Mouse (Mus musculus) layer of hippocampus, postnatal 36 days (tissue): ENCODE measurements at regions not wholly inside any gene's neighbourhood (a gene's known extent, or its start where the extent isn't known, plus 50 kb on each side); places are given as distances from the start of the nearest gene placed in this dataset.

Source experiments
- DNase-seq, 2 experiments: peaks; one replicate each; pipeline ENCODE4 v3.0.0; 2022

DNA sequence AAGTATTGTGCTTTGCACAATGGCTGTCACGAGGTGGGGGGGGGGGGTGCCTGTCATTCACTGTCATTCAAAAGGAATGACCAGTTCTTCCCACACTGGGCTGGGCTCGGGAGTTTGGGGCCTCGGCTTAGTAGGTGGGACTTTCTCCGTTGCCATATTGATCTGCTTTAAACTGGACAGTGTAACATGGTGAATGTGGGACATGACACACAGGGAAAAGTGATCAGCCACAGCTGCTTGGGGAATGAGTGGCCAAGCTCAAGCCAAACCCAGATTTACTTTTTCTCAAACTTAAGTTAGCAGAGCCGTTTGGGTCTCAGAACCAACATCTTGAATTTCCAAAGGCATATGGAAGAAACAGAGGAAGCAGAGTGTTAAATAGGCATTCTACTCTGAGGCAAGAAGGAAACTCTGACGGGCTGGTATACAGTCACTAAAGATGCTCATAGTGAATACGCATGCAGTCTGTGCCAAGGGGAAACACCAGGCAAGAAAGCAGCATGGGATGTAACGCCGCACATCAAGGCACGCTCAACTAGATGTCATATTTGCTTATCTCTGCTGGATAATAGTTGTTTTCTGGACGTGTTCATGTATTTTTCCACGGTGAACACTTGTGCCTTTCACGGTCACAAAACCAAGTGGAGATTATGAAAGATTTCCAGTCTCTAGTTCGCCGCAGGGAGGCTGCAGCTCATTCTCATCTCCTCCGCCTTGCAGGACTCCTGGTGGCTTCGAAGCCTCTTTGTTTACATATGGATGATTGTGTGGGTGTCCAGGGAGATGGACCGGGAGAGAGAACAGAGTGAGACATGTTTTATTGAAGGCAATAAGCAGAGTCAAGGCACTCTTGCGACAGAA is 72.3 kb upstream of the 1700024P04Rik start:
- no peak for DNase-seq

DNA sequence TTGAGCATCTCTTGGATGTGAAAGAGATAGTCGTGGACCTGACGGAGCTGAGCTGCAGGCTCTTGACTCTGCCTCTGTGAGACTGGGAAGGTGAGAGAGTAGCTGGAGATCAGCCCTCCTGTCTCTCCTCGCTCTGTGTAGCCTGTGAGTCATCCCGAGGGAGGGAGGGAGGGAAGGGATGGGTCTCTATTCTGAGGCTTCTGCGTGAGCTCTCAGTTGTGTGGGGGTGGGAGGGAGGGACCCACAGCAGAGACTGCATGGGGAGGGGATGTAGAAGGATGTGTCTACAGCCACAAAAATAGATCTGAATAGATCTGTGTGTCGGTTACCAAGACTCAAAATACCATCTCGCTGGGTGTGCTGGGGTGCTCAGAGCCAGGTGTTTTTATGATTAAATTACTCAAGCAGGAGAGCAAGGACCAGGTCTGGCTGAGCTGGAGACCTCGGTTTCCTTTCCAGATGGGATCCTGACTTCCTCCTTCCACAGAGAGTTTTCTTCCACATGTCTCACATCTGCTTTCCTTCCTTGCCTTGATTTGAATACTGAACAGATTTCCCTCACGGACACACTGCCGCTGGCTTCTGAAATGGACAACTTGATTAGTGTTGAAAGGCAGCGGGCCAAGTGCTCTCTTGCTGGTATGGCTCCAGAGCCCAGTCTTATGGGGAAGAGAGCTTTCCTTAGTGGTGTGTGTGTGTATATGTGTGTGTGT is 71.4 kb upstream of the 1700024P04Rik start:
- no peak for DNase-seq

DNA sequence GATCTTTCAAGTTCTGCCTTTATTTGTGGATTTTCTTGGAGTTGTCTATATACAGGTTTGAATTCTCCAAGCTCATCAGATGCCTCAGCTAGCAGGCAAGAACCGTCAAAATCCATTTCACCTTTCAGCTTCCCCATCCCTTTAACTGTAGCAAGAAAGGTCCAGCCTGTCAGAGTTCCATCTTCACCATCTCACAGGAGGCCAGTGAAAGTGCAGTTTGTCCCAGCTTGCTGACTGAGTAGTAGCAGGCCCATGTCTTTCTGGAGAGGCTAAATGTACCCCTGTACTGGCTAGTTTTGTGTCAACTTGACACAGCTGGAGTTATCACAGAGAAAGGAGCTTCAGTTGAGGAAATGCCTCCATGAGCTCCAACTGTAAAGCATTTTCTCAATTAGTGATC is 67.7 kb upstream of the 1700024P04Rik start:
- no peak for DNase-seq

DNA sequence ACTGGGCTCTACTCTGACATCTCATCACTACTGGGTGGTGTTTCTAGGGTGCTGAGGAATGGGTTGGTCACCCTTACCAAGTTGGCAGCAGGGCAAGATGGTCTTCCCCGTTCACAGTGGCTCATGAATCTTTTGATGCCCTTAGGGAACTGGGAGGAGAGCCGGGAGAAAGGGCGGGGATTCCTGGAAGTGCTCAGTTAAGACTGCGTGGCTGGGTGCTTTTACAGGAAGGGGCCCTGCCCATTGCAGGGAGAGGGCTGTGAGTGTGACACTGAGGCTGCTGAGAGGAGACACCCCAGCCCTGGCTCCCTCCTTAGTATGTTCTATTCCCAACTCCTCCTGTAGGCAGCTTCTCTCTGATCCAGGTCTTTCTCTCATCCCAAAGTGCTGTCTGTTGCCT is 65.3 kb upstream of the 1700024P04Rik start:
- no peak for DNase-seq

DNA sequence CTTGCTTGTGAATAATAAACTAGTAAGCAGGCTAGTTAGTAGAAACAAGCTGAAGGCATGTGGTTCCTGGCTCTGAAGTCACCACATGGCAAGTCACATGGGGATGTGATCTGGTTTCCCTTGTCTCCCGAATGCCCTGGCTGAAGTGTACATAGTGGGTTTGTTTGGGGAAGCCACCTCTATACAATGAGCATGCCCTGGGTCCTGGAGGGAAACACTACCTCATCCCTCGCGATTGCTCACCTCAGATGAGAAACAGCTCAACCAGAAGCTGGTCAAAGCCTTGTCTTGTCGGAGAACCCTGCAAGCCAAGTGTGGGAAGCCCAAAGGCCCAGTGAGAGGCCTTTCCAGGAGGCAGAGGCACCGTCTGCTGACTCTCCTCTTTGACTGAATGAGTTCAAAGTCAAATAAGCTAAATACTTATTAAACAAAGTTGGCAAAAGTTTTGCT is 64.3 kb upstream of the 1700024P04Rik start:
- no peak for DNase-seq

DNA sequence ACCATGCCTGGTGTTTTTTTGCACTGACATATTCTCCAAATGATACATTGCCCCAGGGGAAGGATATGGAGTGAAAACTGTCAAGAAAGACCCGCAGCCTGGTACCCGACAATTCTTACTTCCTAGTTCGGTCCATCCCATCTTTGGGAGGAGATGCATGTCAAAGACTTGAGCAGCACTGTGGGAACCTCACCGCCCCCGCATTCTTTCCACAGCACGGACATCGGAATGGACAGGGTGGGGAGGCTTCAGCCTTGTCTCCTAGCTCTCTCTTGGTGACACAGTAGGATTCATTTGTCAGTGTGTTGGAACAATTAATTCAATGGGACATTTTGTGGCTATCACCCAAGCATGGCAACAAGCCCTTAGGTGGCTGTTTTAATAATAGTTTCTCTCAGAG is 62.9 kb upstream of the 1700024P04Rik start:
- no peak for DNase-seq

DNA sequence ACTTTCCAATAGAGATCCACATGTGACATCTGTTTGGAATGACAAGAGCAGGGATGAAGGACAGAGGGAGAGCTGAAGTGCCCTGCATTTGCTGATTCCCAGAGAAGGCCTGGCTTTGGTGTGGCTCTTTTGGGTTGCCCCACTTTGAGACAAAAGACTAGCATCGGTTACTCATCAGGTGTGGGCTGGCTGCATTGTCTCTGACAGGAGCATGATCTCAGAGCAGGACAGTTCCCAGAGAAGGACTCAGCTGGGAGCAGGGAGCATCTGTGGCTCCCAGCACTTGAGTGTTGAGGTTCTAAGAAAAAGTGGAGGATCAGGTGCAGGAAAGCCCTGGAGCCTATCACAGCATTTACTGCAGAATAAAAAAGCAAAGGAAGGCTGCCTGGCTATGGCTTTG is 62.4 kb upstream of the 1700024P04Rik start:
- no peak for DNase-seq

DNA sequence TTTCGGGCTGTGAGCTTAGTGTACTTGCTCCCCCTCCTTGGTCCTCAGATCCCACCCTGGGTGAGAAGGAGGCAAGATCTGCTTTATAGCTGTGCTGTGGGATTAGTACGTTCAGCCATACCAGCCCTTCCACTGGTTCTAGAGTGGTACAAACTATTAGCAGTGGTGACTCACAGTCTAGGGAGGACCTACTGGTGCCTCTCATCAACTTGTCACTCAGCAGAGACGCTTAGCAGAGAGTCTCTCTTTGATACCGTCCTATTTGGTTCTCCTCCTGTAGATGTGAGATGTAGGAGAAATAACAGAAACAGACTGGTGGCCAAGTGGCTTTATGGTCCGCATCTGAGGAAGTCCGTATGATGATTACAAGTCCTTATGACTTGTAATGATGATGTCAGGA is 57.7 kb upstream of the 1700024P04Rik start:
- no peak for DNase-seq

DNA sequence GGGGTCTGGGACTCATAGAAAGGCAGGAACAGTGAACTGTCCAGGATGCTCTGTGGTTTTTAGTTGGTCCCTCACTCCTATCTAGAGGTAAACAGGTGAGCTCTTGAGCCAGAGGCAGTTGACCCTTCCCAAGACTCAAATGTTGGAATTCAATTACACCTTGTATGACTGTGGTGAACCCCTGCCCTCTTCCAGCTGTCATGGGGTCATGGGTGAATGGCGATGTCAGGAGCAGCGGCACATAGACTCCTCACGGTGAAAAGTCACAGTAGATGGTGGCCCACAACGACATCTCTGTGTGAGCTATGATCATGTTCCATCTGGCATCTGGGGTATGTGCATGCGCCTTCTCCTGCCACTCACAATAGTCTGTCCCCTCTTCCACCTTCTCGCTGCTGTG is 56.9 kb upstream of the 1700024P04Rik start:
- DNase-seq, result no peak

DNA sequence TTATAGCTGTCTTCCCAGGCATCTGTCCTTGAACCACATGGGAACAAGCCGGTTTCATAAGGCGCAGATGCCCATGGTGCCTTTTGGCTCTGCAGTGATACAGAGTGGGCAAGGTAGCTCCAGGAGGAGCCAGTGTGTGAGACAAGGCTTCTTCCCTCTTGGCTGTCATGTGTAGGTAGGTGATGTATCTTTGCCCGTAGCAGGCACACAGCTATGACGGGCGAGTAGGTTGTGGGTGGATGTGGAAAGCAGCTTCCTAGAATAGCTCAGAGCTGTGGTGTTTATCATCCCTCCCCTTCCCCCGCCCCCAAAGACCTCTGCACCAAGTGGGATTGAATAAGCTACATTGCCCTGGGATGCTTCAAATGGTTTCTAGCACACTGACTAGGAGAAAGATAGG is 56.5 kb upstream of the 1700024P04Rik start:
- DNase-seq, result no peak

DNA sequence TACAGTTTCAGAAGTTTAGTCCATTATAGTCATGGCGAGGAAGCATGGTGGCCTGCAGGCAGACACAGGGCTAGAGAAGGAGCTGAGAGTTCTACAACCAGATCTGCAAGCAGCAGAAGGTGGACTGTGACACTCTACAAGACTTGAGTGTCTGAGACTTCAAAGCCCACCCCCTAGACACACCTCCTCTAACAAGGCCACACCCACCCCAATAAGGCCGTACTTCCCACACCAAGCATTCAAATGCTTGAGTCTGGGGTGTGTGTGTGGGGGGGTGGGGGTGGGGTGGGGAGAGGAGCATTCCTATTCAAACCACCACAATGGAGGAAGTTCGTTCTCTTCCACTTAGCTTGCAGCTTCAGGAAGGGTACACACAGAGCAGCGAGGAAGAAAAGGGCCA is 55.8 kb upstream of the 1700024P04Rik start:
- DNase-seq, result no peak

DNA sequence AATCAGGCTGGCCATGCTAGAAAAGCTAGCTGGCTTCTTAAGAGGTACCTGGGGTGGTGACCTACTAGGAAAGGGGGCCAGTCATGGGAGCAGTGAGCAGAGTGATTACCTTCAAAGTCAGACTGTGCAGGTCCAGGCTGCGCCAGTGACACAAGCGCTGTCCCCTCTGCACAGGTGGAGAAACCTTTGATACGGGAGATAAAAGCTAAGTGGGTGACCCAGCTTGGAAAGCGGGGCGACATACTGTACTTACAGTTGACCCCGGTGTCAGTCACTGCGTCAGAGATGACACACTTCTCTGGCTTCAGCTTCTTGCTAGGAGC is 54.7 kb upstream of the 1700024P04Rik start:
- DNase-seq, result no peak

DNA sequence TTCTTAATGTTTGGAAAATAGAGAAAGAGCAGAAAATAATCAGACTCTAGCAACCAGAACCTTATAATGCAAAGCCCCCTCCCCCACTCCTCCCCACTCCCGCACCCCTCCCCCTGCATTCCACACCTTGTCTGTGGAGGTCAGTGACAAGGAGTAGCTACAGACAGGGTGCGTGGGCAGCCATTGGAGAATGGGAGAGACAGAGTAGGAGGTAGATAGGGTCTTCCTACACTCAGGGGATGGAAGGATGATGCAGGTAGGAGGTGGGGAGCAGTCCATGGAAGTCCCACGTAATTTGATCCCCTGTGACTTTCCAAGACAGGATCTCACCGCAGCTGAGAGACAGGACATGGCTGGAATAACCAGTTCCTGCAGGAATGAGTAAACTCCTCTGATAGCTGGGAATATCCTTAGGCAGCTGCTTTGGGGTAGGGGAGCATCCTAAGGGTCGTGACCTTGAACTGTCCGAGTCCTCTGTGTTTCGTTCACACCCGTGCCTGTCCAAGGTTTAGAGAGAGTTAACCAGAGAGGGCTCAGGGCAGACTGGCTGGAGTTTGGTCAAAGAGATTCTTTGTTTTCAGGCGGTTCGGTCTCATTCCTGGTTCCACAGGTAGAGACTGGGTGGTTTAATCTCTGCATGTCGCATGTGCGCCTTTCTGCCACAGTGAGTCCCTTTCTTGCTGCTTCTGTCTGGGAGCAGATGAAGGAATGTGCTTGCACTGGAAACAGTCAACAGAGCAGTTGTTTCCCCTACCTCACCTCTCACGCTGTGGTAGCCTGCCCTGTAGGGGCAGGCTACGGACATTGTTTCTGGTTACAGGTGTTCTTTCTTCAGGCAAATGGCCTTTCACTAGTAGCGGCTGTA is 54.1 kb upstream of the 1700024P04Rik start:
- no peak for DNase-seq

DNA sequence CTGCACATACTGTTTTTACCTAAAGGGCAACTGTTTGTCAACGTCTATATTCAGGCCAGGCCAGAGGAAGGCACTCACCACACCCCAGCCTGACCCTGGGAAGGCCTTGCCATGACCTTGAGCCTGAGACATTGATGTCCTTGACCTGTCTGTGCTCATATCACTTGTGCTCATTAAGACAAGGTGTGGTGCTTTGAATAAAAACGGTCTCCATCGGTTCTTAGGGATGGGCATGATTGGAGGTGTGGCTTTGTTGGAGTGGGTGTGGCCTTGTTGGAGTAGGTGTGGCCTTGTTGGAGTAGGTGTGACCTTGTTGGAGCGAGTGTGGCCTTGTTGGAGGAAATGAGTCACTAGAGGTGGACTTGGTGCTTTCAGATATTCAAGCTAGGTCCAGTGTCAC is 52.8 kb upstream of the 1700024P04Rik start:
- DNase-seq, result no peak
